Mouse (Mus musculus): ENCODE measurements around the gene Rev3l. TPM values are rescaled to one million over a fixed set of nuclear protein-coding genes. Genes with fewer than 3 reads are reported as not detected.

Rev3l gene
- polyA plus RNA-seq (2015; fragmentation: Nextera tagmentation; extraction: Ambion mirVana), result 32.2 and 32.8 TPM in 2 replicates

DNA sequence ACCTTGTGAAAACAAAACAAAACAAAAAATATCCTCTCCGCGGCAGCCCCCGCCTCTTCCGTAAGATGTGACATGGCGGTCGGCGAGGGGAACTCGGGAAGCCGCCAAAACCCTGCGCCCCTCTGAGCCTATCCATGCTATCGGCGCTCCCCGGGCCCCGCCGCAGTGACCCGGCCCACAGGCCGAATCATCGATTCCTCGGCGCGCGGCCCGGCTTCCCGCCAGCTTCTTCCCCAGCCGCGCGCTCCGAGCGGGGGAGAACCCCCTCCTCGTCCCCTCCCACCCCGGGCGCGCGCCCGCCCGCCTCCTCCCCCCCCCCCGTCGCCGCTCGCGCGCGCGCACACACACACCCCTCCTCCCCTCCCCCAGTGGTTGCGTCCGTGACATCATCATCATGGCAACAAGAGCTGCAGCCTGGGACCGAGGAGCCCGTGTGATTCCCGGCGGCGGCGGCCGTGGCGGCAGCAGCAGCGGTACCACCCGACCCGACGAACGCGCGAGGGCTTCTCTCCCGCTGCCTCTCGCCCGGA is at the start of gene Rev3l:
TSS of gene Rev3l (plus strand) at position 383 of the 530 bp plus-strand sequence.
- Histone ChIP-seq H3K9me3 (ENCODE audit: control insufficient read depth, low read length) (no peaks in the 10 kb centered on the region), H3K36me3 (ENCODE audit: control insufficient read depth, insufficient read depth, low read length) (no peaks in the 10 kb centered on the region), H3K9ac (ENCODE audit: low read depth, low read length) (peak within 1 kb of the TSS; percentile 98), H3K4me1 (ENCODE audit: control insufficient read depth, insufficient read depth, low read depth, low read length) (peaks cover 3% of the 10 kb centered on the region), H3K4me3 (ENCODE audit: low read length) (peak within 1 kb of the TSS; percentile 87), H3K4me2 (ENCODE audit: low read length) (peak within 1 kb of the TSS; percentile 69), H3K27ac (ENCODE audit: low read depth, low read length) (peak within 1 kb of the TSS; percentile 100), H3K27me3 (replicated peaks; ENCODE audit: control insufficient read depth, insufficient read depth, low read length) (no peaks in the 10 kb centered on the region)
- 1% methylated on average over 33 of the region's 64 CpGs for WGBS
- peak; percentile 81 for ATAC-seq

DNA sequence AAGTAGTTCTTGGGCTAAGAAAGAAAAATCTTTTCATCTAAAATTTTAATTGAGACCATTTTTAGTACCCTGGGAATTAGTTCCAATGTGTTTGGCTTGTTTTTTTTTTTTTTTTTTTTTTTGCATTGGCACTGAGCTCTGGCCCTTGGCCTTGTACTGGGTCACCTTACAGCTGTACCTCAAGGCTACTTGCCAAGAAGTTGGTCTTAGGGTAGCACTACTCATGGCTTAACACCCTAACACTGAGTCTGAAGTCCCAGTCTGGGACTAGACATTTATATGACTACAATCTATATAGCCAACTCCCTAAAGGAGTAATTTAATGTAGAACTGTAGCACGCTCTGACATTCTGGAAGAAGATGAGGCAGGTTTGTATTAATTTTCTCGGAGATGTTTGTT is 49.4 kb upstream of the Rev3l start:
- Histone ChIP-seq H3K4me3 (ENCODE audit: low read length) (no peak overlapping the region), H3K4me2 (ENCODE audit: low read length) (no peak overlapping the region), H3K9me3 (ENCODE audit: control insufficient read depth, low read length) (no peaks in the 10 kb centered on the region), H3K4me1 (ENCODE audit: control insufficient read depth, insufficient read depth, low read depth, low read length) (0 out of 2 replicates have a peak, but pooled peaks cover 2% of the 10 kb centered on the region), H3K27ac (ENCODE audit: low read depth, low read length) (no peak overlapping the region), H3K36me3 (ENCODE audit: control insufficient read depth, insufficient read depth, low read length) (no peaks in the 10 kb centered on the region), H3K27me3 (replicated peaks; ENCODE audit: control insufficient read depth, insufficient read depth, low read length) (no peaks in the 10 kb centered on the region), H3K9ac (ENCODE audit: low read depth, low read length) (no peak overlapping the region)
- 91% methylated on average over 2 of the region's 2 CpGs for WGBS
- no peak for ATAC-seq

GRCm38 (mm10) chr10:39683481-39683880 is 48.4 kb upstream of the Rev3l start:
- no peaks in the 10 kb centered on the region for H3K36me3 ChIP-seq (ENCODE audit: control insufficient read depth, insufficient read depth, low read length)
- no peak overlapping the region for H3K4me3 ChIP-seq (ENCODE audit: low read length)
- H3K27me3 ChIP-seq (replicated peaks; ENCODE audit: control insufficient read depth, insufficient read depth, low read length), result no peaks in the 10 kb centered on the region
- ATAC-seq, result no peak
- 91% methylated on average over 2 of the region's 2 CpGs for WGBS
- peaks cover 4% of the 10 kb centered on the region; the same call in 1 of the 2 replicates for H3K4me1 ChIP-seq (ENCODE audit: control insufficient read depth, insufficient read depth, low read depth, low read length)
- no peak overlapping the region for H3K27ac ChIP-seq (ENCODE audit: low read depth, low read length)
- H3K9ac ChIP-seq (ENCODE audit: low read depth, low read length), result no peak overlapping the region
- H3K9me3 ChIP-seq (ENCODE audit: control insufficient read depth, low read length), result no peaks in the 10 kb centered on the region
- no peak overlapping the region for H3K4me2 ChIP-seq (ENCODE audit: low read length)

- Histone ChIP-seq H3K27me3 (replicated peaks; ENCODE audit: control insufficient read depth, insufficient read depth, low read length) (no peaks in the 10 kb centered on the region), H3K4me2 (ENCODE audit: low read length) (no peak overlapping the region), H3K9me3 (ENCODE audit: control insufficient read depth, low read length) (no peaks in the 10 kb centered on the region), H3K4me1 (ENCODE audit: control insufficient read depth, insufficient read depth, low read depth, low read length) (peaks cover 4% of the 10 kb centered on the region; the same call in 1 of the 2 replicates), H3K9ac (ENCODE audit: low read depth, low read length) (no peak overlapping the region), H3K36me3 (ENCODE audit: control insufficient read depth, insufficient read depth, low read length) (no peaks in the 10 kb centered on the region), H3K4me3 (ENCODE audit: low read length) (no peak overlapping the region), H3K27ac (ENCODE audit: low read depth, low read length) (no peak overlapping the region)
- 0 out of 2 replicates have a peak, but pooled peaks have one; percentile 24 for ATAC-seq
- WGBS, result 92% methylated on average over 4 of the region's 4 CpGs
Measured at GRCm38 (mm10) chr10:39686811-39687210, 45.1 kb upstream of the Rev3l start.

GRCm38 (mm10) chr10:39687851-39688250 is 44.1 kb upstream of the Rev3l start:
- Histone ChIP-seq H3K27ac (ENCODE audit: low read depth, low read length) (no peak overlapping the region), H3K4me2 (ENCODE audit: low read length) (no peak overlapping the region), H3K9me3 (ENCODE audit: control insufficient read depth, low read length) (no peaks in the 10 kb centered on the region), H3K4me1 (ENCODE audit: control insufficient read depth, insufficient read depth, low read depth, low read length) (peaks cover 4% of the 10 kb centered on the region; the same call in 1 of the 2 replicates), H3K4me3 (ENCODE audit: low read length) (no peak overlapping the region), H3K9ac (ENCODE audit: low read depth, low read length) (no peak overlapping the region), H3K27me3 (replicated peaks; ENCODE audit: control insufficient read depth, insufficient read depth, low read length) (no peaks in the 10 kb centered on the region), H3K36me3 (ENCODE audit: control insufficient read depth, insufficient read depth, low read length) (no peaks in the 10 kb centered on the region)
- 65% methylated on average over 3 of the region's 3 CpGs for WGBS
- ATAC-seq, result no peak

DNA sequence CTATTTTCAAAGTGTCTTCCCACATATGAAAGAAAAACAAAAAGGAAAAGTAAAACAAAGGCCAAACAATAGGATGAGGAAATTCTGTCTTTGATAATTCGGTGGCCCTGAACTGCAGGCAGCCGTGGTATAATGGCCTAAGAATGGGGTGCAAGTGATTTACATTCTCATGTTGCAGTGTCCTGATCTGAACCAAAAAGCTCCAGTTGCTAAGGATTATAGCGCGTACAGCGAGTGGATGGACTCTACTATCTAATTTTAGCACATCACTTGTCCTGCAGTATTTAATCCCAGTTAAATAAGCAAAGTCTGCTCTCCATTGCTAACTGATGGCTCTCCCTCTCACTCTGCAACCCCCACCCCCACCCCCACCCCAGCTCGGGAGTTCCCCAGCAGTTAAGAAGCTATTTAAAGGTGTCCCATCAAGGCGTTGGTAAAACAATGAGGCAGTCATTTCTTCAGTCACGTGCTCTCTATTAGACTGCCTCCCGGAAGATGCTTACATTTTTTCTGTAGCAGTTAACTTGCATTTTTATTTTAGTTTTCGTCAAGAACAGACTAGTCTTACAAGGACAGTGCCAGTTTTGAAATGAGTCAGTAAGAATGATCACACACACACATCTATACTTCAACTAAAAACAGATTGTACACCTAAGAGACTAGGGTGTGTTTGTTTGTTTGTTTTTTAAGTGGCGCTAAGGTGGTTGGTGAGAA is 40.4 kb upstream of the Rev3l start:
- no peaks in the 10 kb centered on the region for H3K9me3 ChIP-seq (ENCODE audit: control insufficient read depth, low read length)
- WGBS, result 56% methylated on average over 11 of the region's 11 CpGs
- H3K4me3 ChIP-seq (ENCODE audit: low read length), result no peak overlapping the region
- no peak overlapping the region for H3K9ac ChIP-seq (ENCODE audit: low read depth, low read length)
- no peak overlapping the region for H3K27ac ChIP-seq (ENCODE audit: low read depth, low read length)
- peaks cover 2% of the 10 kb centered on the region; the same call in 1 of the 2 replicates for H3K4me1 ChIP-seq (ENCODE audit: control insufficient read depth, insufficient read depth, low read depth, low read length)
- no peak for ATAC-seq
- no peaks in the 10 kb centered on the region for H3K27me3 ChIP-seq (replicated peaks; ENCODE audit: control insufficient read depth, insufficient read depth, low read length)
- H3K36me3 ChIP-seq (ENCODE audit: control insufficient read depth, insufficient read depth, low read length), result no peaks in the 10 kb centered on the region
- H3K4me2 ChIP-seq (ENCODE audit: low read length), result no peak overlapping the region

DNA sequence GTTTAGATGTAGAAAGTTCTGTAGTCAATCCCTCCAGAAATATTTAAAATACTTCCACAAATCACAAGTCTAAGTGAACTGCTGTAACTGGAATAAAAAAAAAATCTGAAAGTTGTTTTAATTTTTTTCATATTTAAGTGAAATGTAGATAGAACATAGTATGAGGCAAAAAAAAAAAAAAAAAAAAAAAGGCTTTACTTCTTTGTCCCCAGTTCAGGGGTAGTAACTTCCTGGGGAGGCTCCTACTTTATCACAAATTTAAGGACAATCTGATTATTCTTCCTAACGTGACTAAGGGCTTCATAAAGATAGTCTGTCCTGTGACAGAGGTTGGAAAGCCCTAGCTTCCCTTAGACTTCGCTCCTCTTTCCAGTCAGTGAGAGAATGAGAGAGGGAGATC is 39.8 kb upstream of the Rev3l start:
- H3K36me3 ChIP-seq (ENCODE audit: control insufficient read depth, insufficient read depth, low read length), result no peaks in the 10 kb centered on the region
- 78% methylated on average over 2 of the region's 2 CpGs for WGBS
- peaks cover 2% of the 10 kb centered on the region; the same call in 1 of the 2 replicates for H3K4me1 ChIP-seq (ENCODE audit: control insufficient read depth, insufficient read depth, low read depth, low read length)
- H3K27ac ChIP-seq (ENCODE audit: low read depth, low read length), result no peak overlapping the region
- no peak for ATAC-seq
- no peak overlapping the region for H3K9ac ChIP-seq (ENCODE audit: low read depth, low read length)
- no peak overlapping the region for H3K4me2 ChIP-seq (ENCODE audit: low read length)
- no peaks in the 10 kb centered on the region for H3K9me3 ChIP-seq (ENCODE audit: control insufficient read depth, low read length)
- H3K27me3 ChIP-seq (replicated peaks; ENCODE audit: control insufficient read depth, insufficient read depth, low read length), result no peaks in the 10 kb centered on the region
- no peak overlapping the region for H3K4me3 ChIP-seq (ENCODE audit: low read length)

- H3K27me3 ChIP-seq (replicated peaks; ENCODE audit: control insufficient read depth, insufficient read depth, low read length), result no peaks in the 10 kb centered on the region
- no peaks in the 10 kb centered on the region for H3K36me3 ChIP-seq (ENCODE audit: control insufficient read depth, insufficient read depth, low read length)
- no peaks in the 10 kb centered on the region for H3K4me1 ChIP-seq (ENCODE audit: control insufficient read depth, insufficient read depth, low read depth, low read length)
- 83% methylated on average over 2 of the region's 2 CpGs for WGBS
- no peak overlapping the region for H3K9ac ChIP-seq (ENCODE audit: low read depth, low read length)
- no peak overlapping the region for H3K4me3 ChIP-seq (ENCODE audit: low read length)
- no peak overlapping the region for H3K27ac ChIP-seq (ENCODE audit: low read depth, low read length)
- H3K4me2 ChIP-seq (ENCODE audit: low read length), result no peak overlapping the region
- ATAC-seq, result no peak
- no peaks in the 10 kb centered on the region for H3K9me3 ChIP-seq (ENCODE audit: control insufficient read depth, low read length)
Measured at GRCm38 (mm10) chr10:39707717-39708510, 24.0 kb upstream of the Rev3l start.

DNA sequence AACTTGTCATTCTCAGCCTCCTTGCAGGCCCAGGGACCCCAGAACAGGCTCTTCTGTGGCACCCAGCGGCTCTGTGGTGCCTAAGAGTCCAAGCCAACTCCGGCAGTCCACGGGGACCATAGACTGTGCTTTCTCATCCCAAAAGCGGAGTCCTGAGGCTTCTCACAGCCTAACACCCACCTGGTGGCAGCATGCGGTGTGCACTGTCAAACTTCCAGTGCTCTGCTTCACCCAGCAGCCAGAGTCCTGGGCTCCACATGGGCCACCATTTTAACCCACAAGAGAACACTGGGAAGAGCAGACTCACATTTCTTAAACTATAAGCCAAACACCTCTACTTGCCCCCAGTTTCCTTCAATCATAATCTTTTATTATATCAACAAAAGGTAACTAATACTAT is 15.0 kb upstream of the Rev3l start:
- Histone ChIP-seq H3K4me1 (ENCODE audit: control insufficient read depth, insufficient read depth, low read depth, low read length) (no peaks in the 10 kb centered on the region), H3K36me3 (ENCODE audit: control insufficient read depth, insufficient read depth, low read length) (no peaks in the 10 kb centered on the region), H3K27me3 (replicated peaks; ENCODE audit: control insufficient read depth, insufficient read depth, low read length) (no peaks in the 10 kb centered on the region), H3K4me3 (ENCODE audit: low read length) (no peak overlapping the region), H3K9me3 (ENCODE audit: control insufficient read depth, low read length) (no peaks in the 10 kb centered on the region), H3K9ac (ENCODE audit: low read depth, low read length) (no peak overlapping the region), H3K4me2 (ENCODE audit: low read length) (no peak overlapping the region), H3K27ac (ENCODE audit: low read depth, low read length) (no peak overlapping the region)
- WGBS, result 79% methylated on average over 5 of the region's 5 CpGs
- no peak for ATAC-seq
